Mouse (Mus musculus) midbrain, postnatal 0 days (tissue): Measurements from ENCODE around the gene Trim25. TPM values are rescaled to one million over a fixed set of nuclear protein-coding genes. Genes with fewer than 3 reads are reported as not detected.
A peak's percentile ranks its signal among the peaks of the same experiment; 100 is the strongest.

ENCODE experiments used
- ATAC-seq: fragments of 200-750 bp; cut with Nextera tagmentation; 2 replicates; pipeline ENCODE4 v1.8.0; 2017; ENCODE audit warnings: moderate number of reproducible peaks, mild to moderate bottlenecking, moderate TSS enrichment, moderate library complexity; ENCODE audit not compliant: low FRiP score
- DNase-seq: peaks from one replicate; pipeline ENCODE4 v3.0.0-alpha.2; 2015; ENCODE audit warnings: low spot score
- H3K27ac ChIP-seq: fragments of 300-500 bp; sonication (generic); 2 replicates; pipeline ENCODE4 v1.5.1; 2014; ENCODE audit warnings: low read depth, mild to moderate bottlenecking, low read length, mixed read lengths
- H3K27me3 ChIP-seq: fragments of 300-500 bp; sonication (generic); 2 replicates; pipeline ENCODE4 v1.6.1; 2014; ENCODE audit warnings: low read length, control low read depth, mixed read lengths; ENCODE audit not compliant: insufficient read depth
- H3K36me3 ChIP-seq: fragments of 300-500 bp; sonication (generic); 2 replicates; pipeline ENCODE4 v1.6.1; 2014; ENCODE audit warnings: low read length, control low read depth, mixed read lengths; ENCODE audit not compliant: insufficient read depth
- H3K4me1 ChIP-seq: fragments of 300-500 bp; sonication (generic); 2 replicates; pipeline ENCODE4 v1.6.1; 2014; ENCODE audit warnings: mild to moderate bottlenecking, control low read depth, antibody characterized with exemption, low read length, mixed read lengths; ENCODE audit not compliant: insufficient read depth
- H3K4me2 ChIP-seq: fragments of 300-500 bp; sonication (generic); 2 replicates; pipeline ENCODE4 v1.6.1; 2014; ENCODE audit warnings: low read depth, mild to moderate bottlenecking, low read length, mixed read lengths; ENCODE audit not compliant: poor library complexity, severe bottlenecking
- H3K4me3 ChIP-seq: fragments of 300-500 bp; sonication (generic); 2 replicates; pipeline ENCODE4 v1.5.1; 2014; ENCODE audit warnings: low read depth, mild to moderate bottlenecking, low read length, moderate library complexity
- H3K9ac ChIP-seq: fragments of 300-500 bp; sonication (generic); replicated peaks from 2 replicates; pipeline ENCODE4 v1.6.1; 2014; ENCODE audit warnings: mild to moderate bottlenecking, low read length, moderate library complexity, mixed read lengths; ENCODE audit not compliant: poor library complexity, severe bottlenecking
- H3K9me3 ChIP-seq: fragments of 300-500 bp; sonication (generic); 2 replicates; pipeline ENCODE4 v1.6.1; 2016; ENCODE audit warnings: low read length, control low read depth
- CTCF ChIP-seq: IDR thresholded peaks from 2 replicates; pipeline ENCODE4 v1.5.1; 2016; ENCODE audit warnings: antibody characterized with exemption, mild to moderate bottlenecking
- WGBS: fragments of 180-500 bp; shearing (Covaris S2); extraction: QIAGEN DNeasy Blood & Tissue Kit; methylation state at CpG from one replicate; pipeline ENCODE4 v1.1.7; 2014; 5-methylcytosine and 5-hydroxymethylcytosine counted together
- polyA plus RNA-seq: library from polyadenylated mRNA; unstranded; fragments of >200 nt; fragmentation: Nextera tagmentation; extraction: Ambion mirVana; gene quantifications from 2 replicates; pipeline ENCODE4 v1.2.1, GENCODE M21; 2015
- total RNA-seq: library from RNA; depleted of rRNA; stranded (reverse); fragments of >200 nt; gene quantifications from 2 replicates; pipeline ENCODE4 v1.2.3, GENCODE M21; 2014; rRNA removed

Trim25 gene
- total and polyA plus RNA-seq, 2 experiments from 2014 or later: 2.0 to 4.3 TPM

GRCm38 (mm10) chr11:89066750-89067149 is 67.6 kb downstream of the Trim25 start, which contains the start of gene Dgke:
TSS of gene Dgke (minus strand) at chr11:89066850.
- H3K4me1 ChIP-seq: no peaks in the 10 kb centered on the region
- no peak within 1 kb of the TSS for H3K27ac ChIP-seq
- ATAC-seq (no peak), DNase-seq (no peak)
- no peak within 1 kb of the TSS for H3K4me3 ChIP-seq
- no peak for TF ChIP-seq CTCF
- H3K4me2 ChIP-seq: no peak within 1 kb of the TSS
- no peaks in the 10 kb centered on the region for H3K36me3 ChIP-seq
- no peaks in the 10 kb centered on the region for H3K27me3 ChIP-seq
- 95% methylated on average over 1 of the region's 1 CpGs for WGBS
- no peak within 1 kb of the TSS for H3K9ac ChIP-seq
- H3K9me3 ChIP-seq: no peaks in the 10 kb centered on the region

GRCm38 (mm10) chr11:89067301-89067822 is 68.2 kb downstream of the Trim25 start:
- Histone ChIP-seq H3K4me1 (no peaks in the 10 kb centered on the region), H3K4me3 (no peak overlapping the region), H3K9me3 (no peaks in the 10 kb centered on the region), H3K4me2 (no peak overlapping the region), H3K36me3 (no peaks in the 10 kb centered on the region), H3K27me3 (no peaks in the 10 kb centered on the region), H3K27ac (no peak overlapping the region), H3K9ac (no peak overlapping the region)
- 67% methylated on average over 6 of the region's 6 CpGs for WGBS
- no peak for ATAC-seq
- DNase-seq: no peak
- TF ChIP-seq CTCF: no peak

GRCm38 (mm10) chr11:89067871-89068490 is 68.8 kb downstream of the Trim25 start:
- H3K9ac ChIP-seq: no peak overlapping the region
- WGBS: 66% methylated on average over 11 of the region's 11 CpGs

GRCm38 (mm10) chr11:89068649-89069048 is 69.5 kb downstream of the Trim25 start:
- no peak for ATAC-seq

More at GRCm38 (mm10) chr11:89067871-89068490, 68.8 kb downstream of the Trim25 start:
- Histone ChIP-seq H3K27ac (no peak overlapping the region), H3K4me2 (no peak overlapping the region), H3K4me3 (no peak overlapping the region), H3K36me3 (no peaks in the 10 kb centered on the region), H3K27me3 (no peaks in the 10 kb centered on the region), H3K4me1 (no peaks in the 10 kb centered on the region), H3K9me3 (no peaks in the 10 kb centered on the region)
- ATAC-seq (no peak), DNase-seq (no peak)
- no peak for TF ChIP-seq CTCF

GRCm38 (mm10) chr11:89069303-89069702 is 70.1 kb downstream of the Trim25 start:
- WGBS: 24% methylated on average over 6 of the region's 6 CpGs
- ATAC-seq: no peak
- H3K4me2 ChIP-seq: no peak overlapping the region
- no peaks in the 10 kb centered on the region for H3K4me1 ChIP-seq
- DNase-seq: peak; percentile 54
- no peak overlapping the region for H3K4me3 ChIP-seq
- no peak overlapping the region for H3K9ac ChIP-seq
- no peaks in the 10 kb centered on the region for H3K36me3 ChIP-seq
- H3K27me3 ChIP-seq: no peaks in the 10 kb centered on the region
- no peaks in the 10 kb centered on the region for H3K9me3 ChIP-seq
- peak; percentile 85 for TF ChIP-seq CTCF
- H3K27ac ChIP-seq: no peak overlapping the region

More at GRCm38 (mm10) chr11:89068649-89069048, 69.5 kb downstream of the Trim25 start:
- H3K4me2 ChIP-seq: no peak overlapping the region
- H3K4me3 ChIP-seq: no peak overlapping the region
- WGBS: 95% methylated on average over 14 of the region's 14 CpGs
- H3K36me3 ChIP-seq: no peaks in the 10 kb centered on the region
- no peaks in the 10 kb centered on the region for H3K27me3 ChIP-seq
- no peak overlapping the region for H3K27ac ChIP-seq
- no peak overlapping the region for H3K9ac ChIP-seq
- no peaks in the 10 kb centered on the region for H3K4me1 ChIP-seq
- TF ChIP-seq CTCF: no peak
- no peak for DNase-seq
- no peaks in the 10 kb centered on the region for H3K9me3 ChIP-seq

Other genes starting within 250 kb of the Trim25 start
- 48.2 and 56.6 TPM in 2 replicates for gene Akap1, start 134.8 kb upstream of the Trim25 start, total RNA-seq
- gene Akap1, start 134.8 kb upstream of the Trim25 start, polyA plus RNA-seq: 24.4 and 24.7 TPM in 2 replicates
- 32.4 and 37.1 TPM in 2 replicates for gene Scpep1, start 43.9 kb upstream of the Trim25 start, total RNA-seq
- gene Scpep1, start 43.9 kb upstream of the Trim25 start, polyA plus RNA-seq: 27.2 and 29.2 TPM in 2 replicates
- gene Elobl, start 32.4 kb upstream of the Trim25 start, total RNA-seq: 0.44 TPM in 1 of 2 replicates, not detected in the other
- gene Elobl, start 32.4 kb upstream of the Trim25 start, polyA plus RNA-seq: not detected in 2 replicates
- 35.1 and 44.2 TPM in 2 replicates for gene Coil, start 29.1 kb upstream of the Trim25 start, total RNA-seq
- 26.9 and 28.8 TPM in 2 replicates for gene Coil, start 29.1 kb upstream of the Trim25 start, polyA plus RNA-seq
- 35.4 and 44.2 TPM in 2 replicates for gene Dgke, start 67.5 kb downstream of the Trim25 start, total RNA-seq
- gene Dgke, start 67.5 kb downstream of the Trim25 start, polyA plus RNA-seq: 16.0 TPM in 2 replicates
- gene Gm525, start 74.5 kb downstream of the Trim25 start, total RNA-seq: not detected in 2 replicates
- gene Gm525, start 74.5 kb downstream of the Trim25 start, polyA plus RNA-seq: 0.60 TPM in 1 of 2 replicates, not detected in the other